Mouse (Mus musculus) lung, adult 2 months (tissue): ENCODE data around the gene Srebf2. TPM values are rescaled to one million over a fixed set of nuclear protein-coding genes. Genes with fewer than 3 reads are reported as not detected.

Source experiments
- DNase-seq: peaks from one replicate; pipeline ENCODE4 v3.0.0; 2022
- H3K4me1 ChIP-seq: fragments of 200-500 bp; 2 replicates; pipeline ENCODE4 v1.6.1; 2011; ENCODE audit warnings: low read length; ENCODE audit not compliant: control insufficient read depth, insufficient read depth
- H3K4me3 ChIP-seq: fragments of 200-500 bp; replicated peaks from 2 replicates; pipeline ENCODE3; 2011; ENCODE audit warnings: low read depth, mild to moderate bottlenecking, control low read depth, low read length; ENCODE audit errors: extremely low read depth
- CTCF ChIP-seq: fragments of 200-500 bp; IDR thresholded peaks from 2 replicates; pipeline ENCODE4 v1.5.1; 2011; ENCODE audit warnings: mild to moderate bottlenecking, low read length, control low read depth; ENCODE audit not compliant: insufficient read depth
- POLR2A ChIP-seq: fragments of 200-500 bp; IDR thresholded peaks from 2 replicates; pipeline ENCODE4 v1.6.1; 2011; ENCODE audit warnings: low read depth, mild to moderate bottlenecking, control low read depth, low read length, borderline replicate concordance; ENCODE audit errors: extremely low read depth
- WGBS: fragments of 180-500 bp; shearing (Covaris S2); methylation state at CpG from one replicate; pipeline ENCODE4 v1.1.7; 2018; 5-methylcytosine and 5-hydroxymethylcytosine counted together
- polyA plus RNA-seq: library from polyadenylated mRNA; depleted of rRNA; stranded (reverse); fragments of >200 nt; gene quantifications from 2 replicates; pipeline ENCODE4 v1.2.3, GENCODE M21; 2012

Srebf2 gene
- polyA plus RNA-seq, 1 experiment: 261 TPM

- H3K4me1 ChIP-seq: no peaks in the 10 kb centered on the region
- H3K4me3 ChIP-seq: no peak overlapping the region
- DNase-seq: no peak
- 93% methylated on average over 10 of the region's 10 CpGs for WGBS
- TF ChIP-seq CTCF: no peak
- TF ChIP-seq POLR2A: no peak
These were observed 56.1 kb downstream of the Srebf2 start for GRCm38 (mm10) chr15:82203090-82203489.

GRCm38 (mm10) chr15:82203611-82204351 is 56.8 kb downstream of the Srebf2 start:
- no peak overlapping the region for H3K4me3 ChIP-seq
- TF ChIP-seq POLR2A: no peak
- TF ChIP-seq CTCF: no peak
- WGBS: 85% methylated on average over 20 of the region's 20 CpGs
- no peak for DNase-seq
- H3K4me1 ChIP-seq: no peaks in the 10 kb centered on the region

- no peak for DNase-seq
- 69% methylated on average over 10 of the region's 10 CpGs for WGBS
- Histone ChIP-seq H3K4me3 (no peak overlapping the region), H3K4me1 (no peaks in the 10 kb centered on the region)
- no peak for TF ChIP-seq CTCF
- TF ChIP-seq POLR2A: no peak
These were observed 57.8 kb downstream of the Srebf2 start for GRCm38 (mm10) chr15:82204680-82205371.

- DNase-seq: no peak
- TF ChIP-seq CTCF: no peak
- no peak for TF ChIP-seq POLR2A
- no peaks in the 10 kb centered on the region for H3K4me1 ChIP-seq
- 51% methylated on average over 9 of the region's 9 CpGs for WGBS
- no peak overlapping the region for H3K4me3 ChIP-seq
These were observed 59.6 kb downstream of the Srebf2 start for GRCm38 (mm10) chr15:82206365-82207104.

- WGBS: 38% methylated on average over 34 of the region's 34 CpGs
- DNase-seq: no peak
- Histone ChIP-seq H3K4me3 (no peak overlapping the region), H3K4me1 (no peaks in the 10 kb centered on the region)
- TF ChIP-seq POLR2A (no peak), CTCF (no peak)
These were observed 60.1 kb downstream of the Srebf2 start for GRCm38 (mm10) chr15:82207105-82207459.

GRCm38 (mm10) chr15:82207504-82208219 is 60.7 kb downstream of the Srebf2 start:
- no peak for TF ChIP-seq CTCF
- TF ChIP-seq POLR2A: no peak
- no peak for DNase-seq
- no peaks in the 10 kb centered on the region for H3K4me1 ChIP-seq
- no peak overlapping the region for H3K4me3 ChIP-seq
- WGBS: 42% methylated on average over 30 of the region's 30 CpGs

- 82% methylated on average over 8 of the region's 8 CpGs for WGBS
These were observed 61.3 kb downstream of the Srebf2 start for GRCm38 (mm10) chr15:82208307-82208706.

GRCm38 (mm10) chr15:82209295-82210050 is 62.5 kb downstream of the Srebf2 start:
- Histone ChIP-seq H3K4me3 (no peak overlapping the region), H3K4me1 (no peaks in the 10 kb centered on the region)
- no peak for TF ChIP-seq CTCF
- no peak for TF ChIP-seq POLR2A
- 77% methylated on average over 13 of the region's 13 CpGs for WGBS
- DNase-seq: no peak

More at GRCm38 (mm10) chr15:82208307-82208706, 61.3 kb downstream of the Srebf2 start:
- Histone ChIP-seq H3K4me1 (no peaks in the 10 kb centered on the region), H3K4me3 (no peak overlapping the region)
- no peak for DNase-seq
- TF ChIP-seq CTCF (no peak), POLR2A (no peak)
